Mouse (Mus musculus) MEL (cell line): Measurements from ENCODE around the gene Amotl1. TPM values are rescaled to one million over a fixed set of nuclear protein-coding genes. Genes with fewer than 3 reads are reported as not detected.

Source experiments
- DNase-seq: peaks from one replicate; pipeline ENCODE4 v3.0.0; 2011; ENCODE audit warnings: low read depth, low spot score
- H3K27ac ChIP-seq: 2 replicates; pipeline ENCODE4 v1.5.1; 2012; ENCODE audit warnings: low read depth, mild to moderate bottlenecking, control low read depth, low read length, moderate library complexity; ENCODE audit not compliant: control insufficient read depth
- H3K27me3 ChIP-seq, 2 experiments: fragments of 150-350 bp in 1 of 2; sonication (generic) in 1 of 2; 2 replicates each; pipeline ENCODE4 v1.6.1; 2012; ENCODE audit warnings: low read length in 2 of 2, mild to moderate bottlenecking in 2 of 2, improper control_type of control experiment in 1 of 2, moderate library complexity in 1 of 2; ENCODE audit not compliant: insufficient read depth in 2 of 2, control insufficient read depth in 1 of 2
- H3K36me3 ChIP-seq, 2 experiments: 2 replicates each; pipeline ENCODE4 v1.6.1; 2012 to 2014; ENCODE audit warnings: low read length in 2 of 2, improper control_type of control experiment in 1 of 2, inconsistent platforms in 1 of 2, mild to moderate bottlenecking in 1 of 2; ENCODE audit not compliant: insufficient read depth in 2 of 2, control insufficient read depth in 1 of 2
- H3K4me1 ChIP-seq, 2 experiments: fragments of 150-350 bp in 1 of 2; sonication (generic) in 1 of 2; 2 replicates each; pipeline ENCODE4 v1.6.1; 2012; ENCODE audit warnings: low read length in 2 of 2, improper control_type of control experiment in 1 of 2, mild to moderate bottlenecking in 1 of 2; ENCODE audit not compliant: insufficient read depth in 2 of 2, control insufficient read depth in 1 of 2
- H3K4me3 ChIP-seq, 2 experiments: fragments of 150-350 bp in 1 of 2; sonication (generic) in 1 of 2; 2 replicates each; pipeline ENCODE4 v1.5.1; 2012; ENCODE audit warnings: low read depth in 2 of 2, low read length in 2 of 2, mild to moderate bottlenecking in 2 of 2, moderate library complexity in 2 of 2, control low read depth in 1 of 2, improper control_type of control experiment in 1 of 2; ENCODE audit not compliant: control insufficient read depth in 1 of 2, insufficient read depth in 1 of 2
- H3K79me2 ChIP-seq: 2 replicates; pipeline ENCODE4 v1.6.1; 2012; ENCODE audit warnings: mild to moderate bottlenecking, low read length, moderate library complexity; ENCODE audit not compliant: control insufficient read depth, poor library complexity, insufficient read depth
- H3K9ac ChIP-seq: 2 replicates; pipeline ENCODE4 v1.6.1; 2012; ENCODE audit warnings: low read depth, mild to moderate bottlenecking, control low read depth, low read length, moderate library complexity; ENCODE audit not compliant: control insufficient read depth, poor library complexity, severe bottlenecking
- H3K9me3 ChIP-seq: fragments of 150-350 bp; sonication (generic); replicated peaks from 2 replicates; pipeline ENCODE4 v1.6.1; 2012; ENCODE audit warnings: mild to moderate bottlenecking, low read length, improper control_type of control experiment, moderate library complexity; ENCODE audit not compliant: insufficient read depth
- CHD1 ChIP-seq: IDR thresholded peaks from 2 replicates; pipeline ENCODE4 v1.6.1; 2012; ENCODE audit warnings: low read depth, mild to moderate bottlenecking, inconsistent platforms, low read length, improper control_type of control experiment
- CHD2 ChIP-seq: IDR thresholded peaks from 2 replicates; pipeline ENCODE4 v1.6.1; 2011; ENCODE audit warnings: low read length, improper control_type of control experiment
- CTCF ChIP-seq, 3 experiments: IDR thresholded peaks in 2 of 3; conservative IDR thresholded peaks in 1 of 3; 2 replicates each; pipeline ENCODE4 v1.5.1; 2011 to 2012; ENCODE audit warnings: low read length in 3 of 3, low read depth in 2 of 3, mild to moderate bottlenecking in 2 of 3, improper control_type of control experiment in 1 of 3, inconsistent platforms in 1 of 3, mixed read lengths in 1 of 3, moderate library complexity in 1 of 3; ENCODE audit not compliant: control insufficient read depth in 1 of 3, insufficient read depth in 1 of 3, poor library complexity in 1 of 3, severe bottlenecking in 1 of 3
- E2F4 ChIP-seq: IDR thresholded peaks from 2 replicates; pipeline ENCODE4 v1.6.1; 2011; ENCODE audit warnings: low read depth, low read length, improper control_type of control experiment, borderline replicate concordance
- ELF1 ChIP-seq: IDR thresholded peaks from 2 replicates; pipeline ENCODE4 v1.6.1; 2014; ENCODE audit warnings: low read depth, mild to moderate bottlenecking, inconsistent platforms, low read length, improper control_type of control experiment, moderate library complexity
- EP300 ChIP-seq, 2 experiments: IDR thresholded peaks; 2 replicates each; pipeline ENCODE4 v1.6.1; 2011; ENCODE audit warnings: improper control_type of control experiment in 2 of 2, low read length in 2 of 2, low read depth in 1 of 2, mild to moderate bottlenecking in 1 of 2
- ETS1 ChIP-seq: IDR thresholded peaks from 2 replicates; pipeline ENCODE4 v1.6.1; 2012; ENCODE audit warnings: low read depth, mild to moderate bottlenecking, inconsistent platforms, low read length, improper control_type of control experiment, moderate library complexity
- KAT2A ChIP-seq: conservative IDR thresholded peaks from 2 replicates; pipeline ENCODE4 v1.6.1; 2012; ENCODE audit warnings: low read depth, low read length, improper control_type of control experiment, inconsistent platforms
- MAFK ChIP-seq: IDR thresholded peaks from 2 replicates; pipeline ENCODE4 v1.6.1; 2011; ENCODE audit warnings: low read depth, mild to moderate bottlenecking, low read length, improper control_type of control experiment, borderline replicate concordance
- MEF2A ChIP-seq: IDR thresholded peaks from 2 replicates; pipeline ENCODE4 v1.6.1; 2014; ENCODE audit warnings: low read depth, mild to moderate bottlenecking, inconsistent platforms, low read length, improper control_type of control experiment; ENCODE audit not compliant: poor library complexity, insufficient replicate concordance, severe bottlenecking; ENCODE audit errors: extremely low read depth
- MYC ChIP-seq: IDR thresholded peaks from 2 replicates; pipeline ENCODE4 v1.6.1; 2011; ENCODE audit warnings: low read depth, mild to moderate bottlenecking, low read length, improper control_type of control experiment, moderate library complexity
- NELFE ChIP-seq: IDR thresholded peaks from 2 replicates; pipeline ENCODE4 v1.6.1; 2011; ENCODE audit warnings: low read depth, low read length, improper control_type of control experiment
- POLR2A ChIP-seq, 2 experiments: IDR thresholded peaks; 2 replicates each; pipeline ENCODE4 v1.6.1; 2011 to 2012; ENCODE audit warnings: low read length in 2 of 2, mild to moderate bottlenecking in 2 of 2, control low read depth in 1 of 2, improper control_type of control experiment in 1 of 2, low read depth in 1 of 2, moderate library complexity in 1 of 2; ENCODE audit not compliant: control insufficient read depth in 1 of 2, insufficient read depth in 1 of 2, poor library complexity in 1 of 2
- POLR2AphosphoS2 ChIP-seq: IDR thresholded peaks from 2 replicates; pipeline ENCODE4 v1.6.1; 2011; ENCODE audit warnings: low read length, improper control_type of control experiment
- POLR2AphosphoS5 ChIP-seq: IDR thresholded peaks from 2 replicates; pipeline ENCODE4 v1.6.1; 2012; ENCODE audit warnings: low read depth, borderline replicate concordance, mild to moderate bottlenecking, inconsistent platforms, low read length, moderate library complexity, mixed read lengths
- RCOR1 ChIP-seq: IDR thresholded peaks from 2 replicates; pipeline ENCODE4 v1.6.1; 2012; ENCODE audit warnings: low read depth, mild to moderate bottlenecking, inconsistent platforms, low read length, improper control_type of control experiment
- SMC3 ChIP-seq: IDR thresholded peaks from 2 replicates; pipeline ENCODE4 v1.6.1; 2011; ENCODE audit warnings: low read depth, low read length, improper control_type of control experiment
- TAL1 ChIP-seq: IDR thresholded peaks from 2 replicates; pipeline ENCODE4 v1.6.1; 2012; ENCODE audit warnings: mild to moderate bottlenecking, inconsistent platforms, low read length, moderate library complexity, mixed read lengths
- TBP ChIP-seq: IDR thresholded peaks from 2 replicates; pipeline ENCODE4 v1.8.0; 2011; ENCODE audit warnings: low read depth, low read length, improper control_type of control experiment
- UBTF ChIP-seq: IDR thresholded peaks from 2 replicates; pipeline ENCODE4 v1.6.1; 2012; ENCODE audit warnings: low read depth, mild to moderate bottlenecking, inconsistent platforms, low read length, improper control_type of control experiment, moderate library complexity, borderline replicate concordance; ENCODE audit not compliant: insufficient read depth
- USF1 ChIP-seq: IDR thresholded peaks from 2 replicates; pipeline ENCODE4 v1.6.1; 2014; ENCODE audit warnings: low read depth, mild to moderate bottlenecking, inconsistent platforms, low read length, improper control_type of control experiment, moderate library complexity
- USF2 ChIP-seq, 2 experiments: IDR thresholded peaks; 2 replicates each; pipeline ENCODE4 v1.6.1; 2011 to 2012; ENCODE audit warnings: improper control_type of control experiment in 2 of 2, low read length in 2 of 2, borderline replicate concordance in 1 of 2, inconsistent platforms in 1 of 2, low read depth in 1 of 2, mild to moderate bottlenecking in 1 of 2; ENCODE audit not compliant: insufficient read depth in 1 of 2
- ZC3H11A ChIP-seq: IDR thresholded peaks from 2 replicates; pipeline ENCODE4 v1.6.1; 2012; ENCODE audit warnings: low read depth, mild to moderate bottlenecking, inconsistent platforms, low read length, improper control_type of control experiment
- ZMIZ1 ChIP-seq: IDR thresholded peaks from 2 replicates; pipeline ENCODE4 v1.6.1; 2012; ENCODE audit warnings: low read depth, mild to moderate bottlenecking, inconsistent platforms, low read length, improper control_type of control experiment, moderate library complexity
- ZNF384 ChIP-seq: IDR thresholded peaks from 2 replicates; pipeline ENCODE4 v1.6.1; 2012; ENCODE audit warnings: low read depth, mild to moderate bottlenecking, inconsistent platforms, low read length, improper control_type of control experiment
- polyA plus RNA-seq, 2 experiments: library from polyadenylated mRNA; stranded (reverse) in 1 of 2; unstranded in 1 of 2; fragments of >175 nt in 1 of 2; fragments of >200 nt in 1 of 2; gene quantifications; 2 replicates each; pipeline versions ENCODE4 v1.2.1 to v1.2.4; 2012; ENCODE audit warnings: low replicate concordance in 2 of 2, low read depth in 1 of 2; ENCODE audit not compliant: insufficient read length in 2 of 2, insufficient read depth in 1 of 2, missing spikeins in 1 of 2
- total RNA-seq: library from RNA; depleted of rRNA; stranded (reverse); fragments of 300-350 nt; gene quantifications from 2 replicates; pipeline ENCODE4 v1.2.3, GENCODE M21; 2012

The Amotl1 gene
- total and polyA plus RNA-seq, 3 experiments: 7.4 to 9.3 TPM; not detected in 1

- no peak for TF ChIP-seq EP300 (IDR thresholded peaks at IDR 0.05; ENCODE audit: low read depth in 1 of 2, low read length in 2 of 2)
- no peak for TF ChIP-seq NELFE
- TF ChIP-seq CHD2: no peak
- no peak for TF ChIP-seq POLR2AphosphoS5
- TF ChIP-seq MYC: no peak
- no peak for TF ChIP-seq RCOR1
- TF ChIP-seq USF1: no peak
- no peak for TF ChIP-seq TAL1
- no peak for TF ChIP-seq CHD1
- TF ChIP-seq CTCF (IDR thresholded peaks at IDR 0.05 in 2 of 3, conservative IDR thresholded peaks at IDR 0.05 in 1 of 3; ENCODE audit: control insufficient read depth in 1 of 3, insufficient read depth in 1 of 3, low read depth in 2 of 3, low read length in 3 of 3, poor library complexity in 1 of 3, severe bottlenecking in 1 of 3): no peak
- no peak for TF ChIP-seq POLR2A (IDR thresholded peaks at IDR 0.05; ENCODE audit: control insufficient read depth in 1 of 2, insufficient read depth in 1 of 2, low read depth in 1 of 2, low read length in 2 of 2, poor library complexity in 1 of 2)
- no peak for TF ChIP-seq KAT2A
- TF ChIP-seq SMC3: no peak
- no peak for TF ChIP-seq ZNF384
- no peak for TF ChIP-seq TBP
- no peak for TF ChIP-seq ZMIZ1
Measured at GRCm38 (mm10) chr9:14663591-14663990, 18.7 kb upstream of the Amotl1 start.

GRCm38 (mm10) chr9:14662876-14663275 is 18.0 kb upstream of the Amotl1 start:
- H3K79me2 ChIP-seq: no peaks in the 10 kb centered on the region
- H3K27me3 ChIP-seq: peaks cover 26 to 29% of the 10 kb centered on the region in 2 experiments
- H3K4me3 ChIP-seq: no peak overlapping the region
- TF ChIP-seq USF2 (IDR thresholded peaks at IDR 0.05; ENCODE audit: borderline replicate concordance in 1 of 2, insufficient read depth in 1 of 2, low read depth in 1 of 2, low read length in 2 of 2) (no peak), RCOR1 (no peak), POLR2AphosphoS2 (no peak), MAFK (no peak), SMC3 (no peak), ELF1 (no peak), TBP (no peak), TAL1 (no peak), NELFE (no peak), UBTF (no peak), CHD1 (no peak), ZC3H11A (no peak), ETS1 (no peak), E2F4 (no peak), ZNF384 (no peak), CTCF (IDR thresholded peaks at IDR 0.05 in 2 of 3, conservative IDR thresholded peaks at IDR 0.05 in 1 of 3; ENCODE audit: control insufficient read depth in 1 of 3, insufficient read depth in 1 of 3, low read depth in 2 of 3, low read length in 3 of 3, poor library complexity in 1 of 3, severe bottlenecking in 1 of 3) (no peak), MEF2A (no peak)
- DNase-seq: no peak
- no peaks in the 10 kb centered on the region for H3K36me3 ChIP-seq
- H3K27ac ChIP-seq: no peak overlapping the region
- H3K4me1 ChIP-seq: no peaks in the 10 kb centered on the region
- no peaks in the 10 kb centered on the region for H3K9me3 ChIP-seq
- H3K9ac ChIP-seq: no peak overlapping the region

More at GRCm38 (mm10) chr9:14663591-14663990, 18.7 kb upstream of the Amotl1 start:
- Histone ChIP-seq H3K27ac (no peak overlapping the region), H3K4me1 (no peaks in the 10 kb centered on the region), H3K79me2 (no peaks in the 10 kb centered on the region), H3K27me3 (peaks cover 26 to 28% of the 10 kb centered on the region in 2 experiments), H3K9me3 (no peaks in the 10 kb centered on the region), H3K4me3 (no peak overlapping the region), H3K36me3 (no peaks in the 10 kb centered on the region), H3K9ac (no peak overlapping the region)
- no peak for DNase-seq
